Mouse (Mus musculus): Measurements from ENCODE around the gene Vmn1r85.

GRCm38 (mm10) chr7:13038621-13039169, 56.3 kb downstream of the Vmn1r85 start:
- no peak for TF ChIP-seq CTCF (IDR thresholded peaks at IDR 0.05; ENCODE audit: extremely low read depth, insufficient read length, insufficient replicate concordance, low read depth, low read length)
- no peak for TF ChIP-seq POLR2A (IDR thresholded peaks at IDR 0.05; ENCODE audit: low read depth, low read length)

All from small intestine, adult 2 months (tissue).